Mouse (Mus musculus): ENCODE data around the gene Ltbp4. TPM values are rescaled to one million over a fixed set of nuclear protein-coding genes. Genes with fewer than 3 reads are reported as not detected.

Gene Ltbp4
- polyA plus RNA-seq (2016; fragmentation: Nextera tagmentation; extraction: Ambion mirVana), result 10.1 and 10.2 TPM in 2 replicates

GRCm38 (mm10) chr7:27337175-27337853 is at the start of gene Ltbp4:
TSS of gene Ltbp4 (minus strand) at chr7:27337692.
- Histone ChIP-seq H3K4me2 (replicated peaks) (peak within 1 kb of the TSS; percentile 74), H3K9ac (replicated peaks) (peak within 1 kb of the TSS; percentile 50; the same call in 1 of the 2 replicates), H3K4me3 (peak within 1 kb of the TSS; percentile 42), H3K27me3 (peaks cover 71% of the 10 kb centered on the region), H3K27ac (replicated peaks) (no peak within 1 kb of the TSS), H3K9me3 (no peaks in the 10 kb centered on the region), H3K4me1 (peaks cover 49% of the 10 kb centered on the region), H3K36me3 (peaks cover 11% of the 10 kb centered on the region)
- ATAC-seq (ENCODE audit: low FRiP score, low read depth), result peak; percentile 35; the same call in 1 of the 2 replicates
- under 1% methylated on average over 36 of the region's 36 CpGs for WGBS

- H3K9me3 ChIP-seq, result no peaks in the 10 kb centered on the region
- 33% methylated on average over 4 of the region's 4 CpGs for WGBS
- H3K4me1 ChIP-seq, result no peaks in the 10 kb centered on the region
- no peak overlapping the region for H3K4me3 ChIP-seq
- no peak for ATAC-seq (ENCODE audit: low FRiP score, low read depth)
- H3K9ac ChIP-seq (replicated peaks), result no peak overlapping the region
- H3K36me3 ChIP-seq, result no peaks in the 10 kb centered on the region
- peaks cover 7% of the 10 kb centered on the region; the same call in 1 of the 2 replicates for H3K27me3 ChIP-seq
- no peak overlapping the region for H3K4me2 ChIP-seq (replicated peaks)
- H3K27ac ChIP-seq (replicated peaks), result no peak overlapping the region
These were observed 47.2 kb upstream of the Ltbp4 start for GRCm38 (mm10) chr7:27384731-27385130.

- ATAC-seq (ENCODE audit: low FRiP score, low read depth), result no peak
- H3K9ac ChIP-seq (replicated peaks), result no peak overlapping the region
- H3K4me3 ChIP-seq, result no peak overlapping the region
- H3K9me3 ChIP-seq, result no peaks in the 10 kb centered on the region
- H3K4me1 ChIP-seq, result no peaks in the 10 kb centered on the region
- H3K4me2 ChIP-seq (replicated peaks), result no peak overlapping the region
- no peaks in the 10 kb centered on the region for H3K36me3 ChIP-seq
- WGBS, result 79% methylated on average over 5 of the region's 5 CpGs
- H3K27me3 ChIP-seq, result peaks cover 13% of the 10 kb centered on the region
- H3K27ac ChIP-seq (replicated peaks), result no peak overlapping the region
These were observed 46.6 kb upstream of the Ltbp4 start for GRCm38 (mm10) chr7:27384134-27384533.

GRCm38 (mm10) chr7:27383233-27383632 is 45.7 kb upstream of the Ltbp4 start:
- Histone ChIP-seq H3K36me3 (no peaks in the 10 kb centered on the region), H3K4me2 (replicated peaks) (no peak overlapping the region), H3K27ac (replicated peaks) (no peak overlapping the region), H3K9ac (replicated peaks) (no peak overlapping the region), H3K27me3 (peaks cover 18% of the 10 kb centered on the region), H3K4me3 (no peak overlapping the region), H3K9me3 (no peaks in the 10 kb centered on the region), H3K4me1 (no peaks in the 10 kb centered on the region)
- ATAC-seq (ENCODE audit: low FRiP score, low read depth), result no peak
- WGBS, result 90% methylated on average over 1 of the region's 1 CpGs

GRCm38 (mm10) chr7:27381560-27381959 is 44.1 kb upstream of the Ltbp4 start:
- ATAC-seq (ENCODE audit: low FRiP score, low read depth), result no peak
- Histone ChIP-seq H3K4me2 (replicated peaks) (no peak overlapping the region), H3K4me1 (no peaks in the 10 kb centered on the region), H3K9ac (replicated peaks) (no peak overlapping the region), H3K4me3 (no peak overlapping the region), H3K9me3 (no peaks in the 10 kb centered on the region), H3K36me3 (no peaks in the 10 kb centered on the region), H3K27ac (replicated peaks) (no peak overlapping the region), H3K27me3 (peaks cover 29% of the 10 kb centered on the region)
- 67% methylated on average over 4 of the region's 4 CpGs for WGBS

- no peaks in the 10 kb centered on the region for H3K9me3 ChIP-seq
- 36% methylated on average over 1 of the region's 1 CpGs for WGBS
- H3K4me3 ChIP-seq, result no peak overlapping the region
- no peaks in the 10 kb centered on the region for H3K36me3 ChIP-seq
- peaks cover 35% of the 10 kb centered on the region for H3K27me3 ChIP-seq
- no peak for ATAC-seq (ENCODE audit: low FRiP score, low read depth)
- H3K9ac ChIP-seq (replicated peaks), result no peak overlapping the region
- H3K4me1 ChIP-seq, result no peaks in the 10 kb centered on the region
- no peak overlapping the region for H3K27ac ChIP-seq (replicated peaks)
- no peak overlapping the region for H3K4me2 ChIP-seq (replicated peaks)
These were observed 43.5 kb upstream of the Ltbp4 start for GRCm38 (mm10) chr7:27381009-27381408.

GRCm38 (mm10) chr7:27379836-27380235 is 42.3 kb upstream of the Ltbp4 start:
- H3K4me2 ChIP-seq (replicated peaks), result no peak overlapping the region
- no peak for ATAC-seq (ENCODE audit: low FRiP score, low read depth)
- H3K9ac ChIP-seq (replicated peaks), result no peak overlapping the region
- no peak overlapping the region for H3K4me3 ChIP-seq
- 0 out of 2 replicates have a peak, but pooled peaks cover 5% of the 10 kb centered on the region for H3K4me1 ChIP-seq
- no peak overlapping the region for H3K27ac ChIP-seq (replicated peaks)
- WGBS, result 86% methylated on average over 6 of the region's 6 CpGs
- peaks cover 45% of the 10 kb centered on the region for H3K27me3 ChIP-seq
- H3K36me3 ChIP-seq, result no peaks in the 10 kb centered on the region
- H3K9me3 ChIP-seq, result no peaks in the 10 kb centered on the region

GRCm38 (mm10) chr7:27378431-27378830 is 40.9 kb upstream of the Ltbp4 start:
- Histone ChIP-seq H3K27me3 (peaks cover 58% of the 10 kb centered on the region), H3K36me3 (no peaks in the 10 kb centered on the region), H3K4me3 (no peak overlapping the region), H3K27ac (replicated peaks) (no peak overlapping the region), H3K4me2 (replicated peaks) (no peak overlapping the region), H3K9ac (replicated peaks) (no peak overlapping the region), H3K4me1 (0 out of 2 replicates have a peak, but pooled peaks cover 5% of the 10 kb centered on the region), H3K9me3 (no peaks in the 10 kb centered on the region)
- ATAC-seq (ENCODE audit: low FRiP score, low read depth), result no peak
- 28% methylated on average over 4 of the region's 4 CpGs for WGBS

GRCm38 (mm10) chr7:27375274-27375673 is 37.8 kb upstream of the Ltbp4 start:
- no peak overlapping the region for H3K4me3 ChIP-seq

GRCm38 (mm10) chr7:27371715-27372462 is 34.4 kb upstream of the Ltbp4 start:
- Histone ChIP-seq H3K4me3 (peak overlapping the region; percentile 18), H3K9me3 (peaks cover 12% of the 10 kb centered on the region), H3K27me3 (peaks cover 98% of the 10 kb centered on the region), H3K4me1 (peaks cover 17% of the 10 kb centered on the region), H3K4me2 (replicated peaks) (peak overlapping the region; percentile 32), H3K27ac (replicated peaks) (no peak overlapping the region), H3K36me3 (no peaks in the 10 kb centered on the region), H3K9ac (replicated peaks) (no peak overlapping the region)
- WGBS, result 5% methylated on average over 44 of the region's 44 CpGs
- ATAC-seq (ENCODE audit: low FRiP score, low read depth), result no peak

More at GRCm38 (mm10) chr7:27375274-27375673, 37.8 kb upstream of the Ltbp4 start:
- Histone ChIP-seq H3K9ac (replicated peaks) (no peak overlapping the region), H3K36me3 (no peaks in the 10 kb centered on the region), H3K27ac (replicated peaks) (no peak overlapping the region), H3K4me1 (peaks cover 12% of the 10 kb centered on the region; the same call in 1 of the 2 replicates), H3K9me3 (0 out of 2 replicates have a peak, but pooled peaks cover 5% of the 10 kb centered on the region), H3K27me3 (peaks cover 87% of the 10 kb centered on the region), H3K4me2 (replicated peaks) (0 out of 2 replicates have a peak overlapping the region, but pooled peaks have one; percentile 15)
- WGBS, result 2% methylated on average over 22 of the region's 22 CpGs
- no peak for ATAC-seq (ENCODE audit: low FRiP score, low read depth)

GRCm38 (mm10) chr7:27369111-27369510 is 31.6 kb upstream of the Ltbp4 start:
- Histone ChIP-seq H3K9ac (replicated peaks) (no peak overlapping the region), H3K36me3 (no peaks in the 10 kb centered on the region), H3K4me1 (peaks cover 13% of the 10 kb centered on the region), H3K9me3 (peaks cover 12% of the 10 kb centered on the region), H3K27ac (replicated peaks) (no peak overlapping the region), H3K27me3 (peaks cover 100% of the 10 kb centered on the region), H3K4me3 (no peak overlapping the region), H3K4me2 (replicated peaks) (no peak overlapping the region)
- ATAC-seq (ENCODE audit: low FRiP score, low read depth), result no peak
- WGBS, result 83% methylated on average over 19 of the region's 19 CpGs

GRCm38 (mm10) chr7:27367976-27368375 is 30.5 kb upstream of the Ltbp4 start:
- H3K9ac ChIP-seq (replicated peaks), result no peak overlapping the region
- WGBS, result 16% methylated on average over 11 of the region's 11 CpGs
- H3K4me1 ChIP-seq, result peaks cover 13% of the 10 kb centered on the region
- H3K4me2 ChIP-seq (replicated peaks), result peak overlapping the region; percentile 21; the same call in 1 of the 2 replicates
- ATAC-seq (ENCODE audit: low FRiP score, low read depth), result no peak
- peaks cover 8% of the 10 kb centered on the region for H3K9me3 ChIP-seq
- H3K27ac ChIP-seq (replicated peaks), result no peak overlapping the region
- H3K36me3 ChIP-seq, result no peaks in the 10 kb centered on the region
- peaks cover 100% of the 10 kb centered on the region for H3K27me3 ChIP-seq
- no peak overlapping the region for H3K4me3 ChIP-seq

All from midbrain, embryonic 12.5 days (tissue).